Mouse (Mus musculus): ENCODE data around the gene Fcer1g.

Gene Fcer1g

GRCm38 (mm10) chr1:171187851-171188700 is 46.1 kb downstream of the Fcer1g start:
- DNase-seq (ENCODE audit: low spot score), result no peak

- DNase-seq (ENCODE audit: low spot score), result no peak
Measured at GRCm38 (mm10) chr1:171185655-171186054, 48.5 kb downstream of the Fcer1g start.

GRCm38 (mm10) chr1:171184314-171184713 is 49.9 kb downstream of the Fcer1g start:
- DNase-seq (ENCODE audit: low spot score), result no peak

GRCm38 (mm10) chr1:171183620-171184019 is 50.5 kb downstream of the Fcer1g start:
- no peak for DNase-seq (ENCODE audit: low spot score)

- no peak for DNase-seq (ENCODE audit: low spot score)
Measured at GRCm38 (mm10) chr1:171183025-171183424, 51.1 kb downstream of the Fcer1g start.

Data from ovary, postnatal 14 days (tissue).